Mouse (Mus musculus) kidney, postnatal 4 days (tissue): ENCODE data around the gene Pklr.

Experiments used
- DNase-seq, 2 experiments: peaks; one replicate each; pipeline ENCODE4 v3.0.0; 2021; ENCODE audit warnings: mixed read lengths in 2 of 2

Pklr gene

GRCm38 (mm10) chr3:89164506-89165267, 28.7 kb downstream of the Pklr start, which contains the start of gene Clk2:
TSS of gene Clk2 (plus strand) at chr3:89164795.
- DNase-seq, result peak; percentile 95 to 97

GRCm38 (mm10) chr3:89165268-89165870, 29.4 kb downstream of the Pklr start:
- peak in 1 of 2 experiments; percentile 7 for DNase-seq

GRCm38 (mm10) chr3:89166945-89167344, 31.0 kb downstream of the Pklr start:
- no peak for DNase-seq

- no peak for DNase-seq
Observed at GRCm38 (mm10) chr3:89174844-89175243, 38.9 kb downstream of the Pklr start.

GRCm38 (mm10) chr3:89175544-89175943, 39.6 kb downstream of the Pklr start:
- DNase-seq, result no peak

GRCm38 (mm10) chr3:89176421-89176820, 40.5 kb downstream of the Pklr start:
- no peak for DNase-seq

GRCm38 (mm10) chr3:89177242-89178106, 41.5 kb downstream of the Pklr start, which contains the start of gene Scamp3:
TSS of gene Scamp3 (plus strand) at chr3:89177473.
- peak; percentile 87 to 91 for DNase-seq

GRCm38 (mm10) chr3:89178107-89178385, 42.1 kb downstream of the Pklr start:
- DNase-seq, result no peak

- DNase-seq, result no peak
Observed at GRCm38 (mm10) chr3:89179056-89179455, 43.1 kb downstream of the Pklr start.

- DNase-seq, result no peak
Observed at GRCm38 (mm10) chr3:89181749-89182500, 46.0 kb downstream of the Pklr start.

GRCm38 (mm10) chr3:89182531-89183057, 46.7 kb downstream of the Pklr start:
- DNase-seq, result no peak

- DNase-seq, result peak; percentile 90 to 93
Observed at GRCm38 (mm10) chr3:89183058-89183958, 47.4 kb downstream of the Pklr start, which contains the start of gene Fam189b. TSS of gene Fam189b (plus strand) at chr3:89183143.

GRCm38 (mm10) chr3:89183959-89184315, 48.0 kb downstream of the Pklr start:
- DNase-seq, result no peak

GRCm38 (mm10) chr3:89187197-89187596, 51.3 kb downstream of the Pklr start:
- no peak for DNase-seq

- peak; percentile 42 to 53 for DNase-seq
Observed at GRCm38 (mm10) chr3:89187690-89188477, 51.9 kb downstream of the Pklr start.

GRCm38 (mm10) chr3:89188478-89188875, 52.5 kb downstream of the Pklr start:
- DNase-seq, result peak in 1 of 2 experiments; percentile 59

- no peak for DNase-seq
Observed at GRCm38 (mm10) chr3:89190436-89190835, 54.5 kb downstream of the Pklr start.

- DNase-seq, result no peak
Observed at GRCm38 (mm10) chr3:89193351-89193750, 57.4 kb downstream of the Pklr start.

- peak; percentile 54 for DNase-seq
Observed at GRCm38 (mm10) chr3:89193853-89194252, 57.9 kb downstream of the Pklr start.
